Mouse (Mus musculus): ENCODE results near the gene Atp2b2. TPM values are rescaled to one million over a fixed set of nuclear protein-coding genes. Genes with fewer than 3 reads are reported as not detected.

Atp2b2 gene
- total RNA-seq, 1 experiment from 2014 or later, result not detected

DNA sequence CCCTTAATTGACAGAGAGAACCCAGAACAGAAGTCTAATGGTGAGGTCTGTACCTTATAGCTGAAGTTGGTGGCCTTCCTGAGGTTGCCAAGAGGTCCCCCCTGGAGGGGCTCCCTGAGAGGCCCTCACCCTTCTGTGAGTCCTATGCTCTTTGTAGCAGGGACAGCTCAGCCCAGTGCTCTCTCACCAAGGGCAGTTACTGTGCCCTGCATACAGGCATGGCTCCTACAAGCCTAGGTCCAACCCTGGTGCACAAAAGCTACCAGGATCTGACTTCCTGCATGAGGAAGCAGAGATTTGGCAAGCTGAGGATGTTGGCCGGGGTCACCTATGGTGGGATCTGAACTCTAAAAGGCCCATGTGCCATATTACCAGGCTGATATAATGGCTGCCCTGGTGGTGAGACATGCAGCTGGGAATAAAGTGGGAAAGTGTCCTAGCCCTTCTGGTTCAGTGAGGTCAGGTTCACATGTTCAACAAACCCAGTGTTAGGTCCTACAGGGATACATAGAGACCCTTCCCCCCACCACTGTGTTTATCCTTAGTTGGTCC lies 186.2 kb downstream of the Atp2b2 start:
- ATAC-seq (replicated peaks in 1 of 2; ENCODE audit: insufficient read depth in 1 of 2, low FRiP score in 2 of 2, low TSS enrichment in 1 of 2, low read depth in 1 of 2, poor library complexity in 2 of 2, severe bottlenecking in 2 of 2), result no peak

DNA sequence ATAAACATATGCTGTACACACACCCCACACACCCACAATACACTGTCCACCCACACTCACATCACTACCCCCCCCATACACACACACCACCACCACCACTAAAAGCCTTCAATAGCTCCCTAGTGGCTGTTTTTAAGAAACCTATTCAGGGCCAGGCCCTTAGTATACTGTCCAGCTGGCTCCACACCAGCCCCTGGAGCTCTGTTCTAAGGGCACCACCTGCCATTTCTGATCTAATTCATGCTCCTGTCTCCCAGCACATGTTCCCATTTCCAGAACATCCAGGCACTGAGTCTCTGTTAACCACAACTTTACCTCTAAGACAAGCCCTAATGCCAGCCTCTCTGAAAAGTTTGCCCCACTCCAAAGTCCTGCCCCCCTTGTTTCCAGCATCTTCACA lies 186.8 kb downstream of the Atp2b2 start:
- ATAC-seq (replicated peaks in 1 of 2; ENCODE audit: insufficient read depth in 1 of 2, low FRiP score in 2 of 2, low TSS enrichment in 1 of 2, low read depth in 1 of 2, poor library complexity in 2 of 2, severe bottlenecking in 2 of 2), result no peak

DNA sequence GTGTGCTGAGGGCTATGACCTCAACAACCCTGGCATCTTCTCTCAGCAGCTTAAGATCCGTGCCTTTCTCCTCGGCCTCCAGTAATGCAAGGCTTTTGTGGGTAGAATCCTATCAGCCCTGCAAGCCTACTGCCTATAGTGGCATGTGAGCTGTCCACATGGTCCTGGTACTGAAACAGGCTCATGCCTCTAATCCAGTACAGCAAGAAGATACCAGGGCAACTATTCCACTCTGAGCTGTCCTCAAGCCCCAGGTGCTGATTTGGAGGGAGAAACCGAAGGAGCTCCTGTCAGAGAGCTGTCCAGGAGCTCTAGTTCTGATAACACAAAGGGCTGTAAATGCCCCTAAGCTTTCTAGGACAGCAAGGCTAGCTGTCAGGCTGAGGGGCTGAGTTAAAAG lies 190.1 kb downstream of the Atp2b2 start:
- peak; percentile 81 to 86 for ATAC-seq (replicated peaks in 1 of 2; ENCODE audit: insufficient read depth in 1 of 2, low FRiP score in 2 of 2, low TSS enrichment in 1 of 2, low read depth in 1 of 2, poor library complexity in 2 of 2, severe bottlenecking in 2 of 2)

DNA sequence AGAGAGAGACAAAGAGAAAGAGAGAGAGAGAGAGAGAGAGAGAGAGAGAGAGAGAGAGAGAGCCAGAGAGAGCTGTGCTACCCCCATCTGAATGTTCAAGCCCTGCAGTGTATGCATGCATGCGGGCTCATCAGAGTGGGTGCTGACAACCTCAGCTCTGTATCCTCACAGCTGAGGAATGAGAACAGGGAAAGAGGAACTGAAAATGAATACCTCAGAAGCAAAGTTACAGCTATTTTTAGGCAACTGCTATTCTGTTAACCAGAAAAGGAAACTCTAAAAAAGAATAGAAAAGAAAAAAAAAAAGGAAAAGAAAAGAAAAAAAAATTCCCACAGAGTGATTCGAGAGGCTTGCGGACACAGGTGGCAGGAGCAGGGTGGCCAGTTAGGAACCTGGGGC lies 192.6 kb downstream of the Atp2b2 start:
- no peak for ATAC-seq (replicated peaks in 1 of 2; ENCODE audit: insufficient read depth in 1 of 2, low FRiP score in 2 of 2, low TSS enrichment in 1 of 2, low read depth in 1 of 2, poor library complexity in 2 of 2, severe bottlenecking in 2 of 2)

DNA sequence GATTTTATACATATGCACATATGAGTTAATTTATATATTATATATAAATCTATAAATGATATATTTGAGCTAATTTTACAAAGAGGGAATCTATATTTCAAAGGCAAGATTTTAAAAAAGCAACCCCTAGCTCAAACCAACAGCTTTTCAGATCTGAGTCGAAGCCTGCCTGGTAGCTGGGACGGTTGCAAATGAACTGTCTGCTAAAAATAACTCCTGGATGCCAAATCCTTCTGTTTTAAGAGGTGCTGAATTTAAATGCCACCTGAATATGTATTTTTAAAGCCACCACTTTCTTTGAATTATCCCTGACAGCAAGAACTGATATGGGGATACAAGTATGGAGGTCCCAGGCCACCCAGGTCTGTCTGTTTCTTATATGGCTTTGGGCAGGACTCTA lies 193.8 kb downstream of the Atp2b2 start:
- no peak for ATAC-seq (replicated peaks in 1 of 2; ENCODE audit: insufficient read depth in 1 of 2, low FRiP score in 2 of 2, low TSS enrichment in 1 of 2, low read depth in 1 of 2, poor library complexity in 2 of 2, severe bottlenecking in 2 of 2)

DNA sequence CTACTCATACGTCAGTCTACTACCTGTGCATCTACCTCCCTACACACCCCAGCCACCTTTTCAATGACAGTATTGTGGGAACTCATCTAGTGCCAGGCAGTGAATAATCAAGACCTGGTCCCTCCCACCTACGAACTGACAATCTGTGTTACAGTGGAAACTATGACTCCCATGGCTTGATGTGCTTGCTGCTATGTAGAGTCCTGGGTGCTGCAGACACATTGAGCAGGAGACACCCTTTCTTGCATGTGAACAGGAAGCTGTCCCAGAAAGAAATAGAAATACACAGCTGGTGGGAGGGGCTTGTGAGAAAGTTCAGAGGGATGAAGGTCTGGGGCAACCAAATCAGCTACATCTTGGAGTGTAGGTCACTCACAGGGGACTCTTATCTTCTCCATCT lies 195.3 kb downstream of the Atp2b2 start:
- ATAC-seq (replicated peaks in 1 of 2; ENCODE audit: insufficient read depth in 1 of 2, low FRiP score in 2 of 2, low TSS enrichment in 1 of 2, low read depth in 1 of 2, poor library complexity in 2 of 2, severe bottlenecking in 2 of 2), result no peak

DNA sequence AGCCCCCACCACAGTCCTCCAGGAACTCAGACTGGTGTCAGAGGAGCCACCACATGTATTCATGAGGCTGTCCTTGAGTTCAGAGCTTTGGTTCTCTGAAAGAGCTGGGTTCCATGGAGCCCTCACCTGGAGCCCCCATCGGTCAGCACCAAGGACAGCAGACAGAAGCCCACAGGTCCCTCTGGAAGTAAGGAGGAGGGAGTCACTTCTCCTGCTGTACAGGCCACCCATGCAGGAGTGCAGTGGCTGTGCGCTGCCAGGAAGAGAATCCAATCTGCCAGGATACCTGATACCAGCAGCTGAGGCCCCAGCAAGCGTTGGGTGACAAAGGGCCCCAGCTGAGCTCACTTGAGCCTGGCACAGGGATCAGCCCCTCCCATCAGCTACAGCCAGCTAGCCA lies 199.2 kb downstream of the Atp2b2 start:
- ATAC-seq (replicated peaks in 1 of 2; ENCODE audit: insufficient read depth in 1 of 2, low FRiP score in 2 of 2, low TSS enrichment in 1 of 2, low read depth in 1 of 2, poor library complexity in 2 of 2, severe bottlenecking in 2 of 2), result no peak

DNA sequence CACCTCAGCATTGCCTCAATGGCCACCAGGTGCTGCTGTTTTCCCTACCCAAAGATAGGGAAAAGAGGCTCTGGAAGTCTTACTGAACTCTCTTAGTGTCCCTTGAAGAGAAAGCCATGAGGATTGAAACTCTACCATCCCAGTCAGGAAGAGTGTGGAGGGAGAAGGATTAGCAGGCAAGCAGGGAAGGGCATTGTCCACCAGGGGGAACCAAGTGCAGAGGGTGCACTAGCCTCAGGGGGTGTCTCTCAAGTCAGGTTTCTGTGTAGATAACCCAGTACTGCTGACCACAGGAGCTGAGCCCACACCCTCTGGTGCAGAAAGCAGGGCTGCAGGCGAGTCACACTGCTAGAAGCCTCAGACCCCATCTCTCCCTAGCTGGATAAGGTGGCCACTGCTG lies 203.9 kb downstream of the Atp2b2 start:
- ATAC-seq (replicated peaks in 1 of 2; ENCODE audit: insufficient read depth in 1 of 2, low FRiP score in 2 of 2, low TSS enrichment in 1 of 2, low read depth in 1 of 2, poor library complexity in 2 of 2, severe bottlenecking in 2 of 2), result 0 out of 4 replicates have a peak, but pooled peaks of 1 of the 2 experiments have one; percentile 16

DNA sequence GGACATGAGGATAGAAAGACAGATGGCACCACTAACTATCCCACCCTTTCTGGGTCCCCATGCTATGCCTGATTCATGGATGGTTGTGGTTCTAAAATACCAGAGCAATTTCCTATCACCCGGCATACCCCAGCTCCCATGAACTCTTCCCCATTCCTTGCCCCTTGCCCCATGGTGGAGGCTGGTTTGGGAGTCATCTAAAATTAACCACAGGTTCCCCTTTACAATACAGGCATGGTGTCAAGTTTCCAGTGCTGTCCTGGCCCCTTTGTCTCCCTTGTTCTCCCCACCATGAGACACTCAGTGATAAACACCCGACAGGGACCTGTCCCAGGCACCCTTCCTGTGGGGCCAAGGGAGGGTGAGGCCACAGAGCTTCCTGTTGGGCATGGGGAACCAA lies 204.7 kb downstream of the Atp2b2 start:
- peak; percentile 16 to 34; a peak in 2 of 4 replicates for ATAC-seq (replicated peaks in 1 of 2; ENCODE audit: insufficient read depth in 1 of 2, low FRiP score in 2 of 2, low TSS enrichment in 1 of 2, low read depth in 1 of 2, poor library complexity in 2 of 2, severe bottlenecking in 2 of 2)

DNA sequence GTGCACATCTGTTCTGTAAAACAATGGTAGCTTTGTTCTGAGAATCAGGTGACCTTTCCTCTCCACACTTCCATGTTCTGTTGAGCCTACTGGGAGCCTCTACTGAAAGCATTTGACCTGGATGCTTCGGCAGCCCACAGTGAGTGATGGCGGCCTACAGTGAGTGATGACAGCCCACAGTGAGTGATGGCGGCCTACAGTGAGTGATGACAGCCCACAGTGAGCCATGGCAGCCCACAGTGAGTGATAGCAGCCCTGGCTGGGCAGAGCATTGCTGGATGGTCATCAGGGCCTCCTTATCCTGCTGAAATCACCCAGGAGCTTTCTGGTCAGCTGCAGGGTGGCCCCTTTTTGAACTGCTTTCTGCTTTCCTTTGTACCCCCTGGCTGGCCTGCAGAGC lies 205.9 kb downstream of the Atp2b2 start:
- no peak for ATAC-seq (replicated peaks in 1 of 2; ENCODE audit: insufficient read depth in 1 of 2, low FRiP score in 2 of 2, low TSS enrichment in 1 of 2, low read depth in 1 of 2, poor library complexity in 2 of 2, severe bottlenecking in 2 of 2)

DNA sequence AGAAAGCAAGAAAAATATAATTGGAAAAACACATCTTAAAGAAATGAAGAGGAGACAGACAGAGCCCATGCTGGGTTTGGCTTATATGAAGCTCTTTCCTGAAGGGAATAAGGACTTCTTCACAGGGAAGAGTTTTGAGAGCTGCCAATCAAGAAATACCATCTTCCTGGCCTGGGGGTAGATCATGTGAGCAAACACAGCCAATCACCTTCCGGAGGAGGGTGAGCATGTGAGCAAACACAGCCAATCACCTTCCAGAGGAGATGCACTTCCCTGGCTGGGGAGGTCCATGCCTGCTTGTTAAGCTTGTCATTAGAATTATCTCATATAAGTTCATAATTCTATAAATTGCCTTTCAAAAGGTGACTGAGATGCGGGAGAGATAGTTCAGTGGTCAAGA lies 211.9 kb downstream of the Atp2b2 start:
- no peak for ATAC-seq (replicated peaks in 1 of 2; ENCODE audit: insufficient read depth in 1 of 2, low FRiP score in 2 of 2, low TSS enrichment in 1 of 2, low read depth in 1 of 2, poor library complexity in 2 of 2, severe bottlenecking in 2 of 2)

DNA sequence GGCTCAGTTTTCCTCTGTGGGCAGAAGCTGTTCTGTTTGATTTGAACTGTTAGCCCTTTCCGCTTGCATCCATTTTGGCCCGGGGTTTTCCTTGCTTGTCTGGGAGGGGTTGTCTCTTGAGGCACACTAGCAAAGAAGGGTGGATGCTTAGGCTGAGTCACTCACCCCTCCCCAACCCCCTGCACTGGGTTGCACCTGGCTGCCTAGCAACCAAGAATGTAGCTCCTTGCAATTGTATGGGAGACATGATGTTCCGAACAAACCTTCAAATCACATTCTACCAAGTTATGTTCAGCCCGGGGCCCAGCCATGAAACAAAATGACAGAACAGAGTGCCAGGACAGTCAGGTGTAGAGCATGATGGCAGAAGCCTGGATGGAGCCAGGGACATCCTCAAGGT lies 215.1 kb downstream of the Atp2b2 start:
- ATAC-seq (replicated peaks in 1 of 2; ENCODE audit: insufficient read depth in 1 of 2, low FRiP score in 2 of 2, low TSS enrichment in 1 of 2, low read depth in 1 of 2, poor library complexity in 2 of 2, severe bottlenecking in 2 of 2), result no peak

DNA sequence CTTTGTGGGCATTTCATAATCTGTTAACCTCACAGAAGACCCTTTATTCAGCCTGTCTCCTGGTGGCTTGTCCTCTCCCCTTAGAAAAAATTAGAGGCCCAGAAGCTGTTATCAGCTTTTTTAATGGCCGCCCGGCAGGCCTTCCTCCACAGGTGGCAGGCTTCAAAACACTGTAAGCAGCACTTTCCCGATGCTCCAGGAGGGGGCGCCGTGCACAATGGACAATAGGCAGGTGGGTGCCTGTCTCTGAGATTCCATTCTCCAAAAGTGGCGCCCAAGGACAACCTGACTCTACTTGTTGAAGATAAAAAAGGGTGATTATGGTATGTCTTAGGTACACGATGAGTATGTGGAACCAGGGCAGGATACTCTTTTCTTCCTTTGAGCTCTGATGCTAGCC lies 220.0 kb downstream of the Atp2b2 start:
- peak; percentile 48 to 52; a peak in 2 of 4 replicates for ATAC-seq (replicated peaks in 1 of 2; ENCODE audit: insufficient read depth in 1 of 2, low FRiP score in 2 of 2, low TSS enrichment in 1 of 2, low read depth in 1 of 2, poor library complexity in 2 of 2, severe bottlenecking in 2 of 2)

DNA sequence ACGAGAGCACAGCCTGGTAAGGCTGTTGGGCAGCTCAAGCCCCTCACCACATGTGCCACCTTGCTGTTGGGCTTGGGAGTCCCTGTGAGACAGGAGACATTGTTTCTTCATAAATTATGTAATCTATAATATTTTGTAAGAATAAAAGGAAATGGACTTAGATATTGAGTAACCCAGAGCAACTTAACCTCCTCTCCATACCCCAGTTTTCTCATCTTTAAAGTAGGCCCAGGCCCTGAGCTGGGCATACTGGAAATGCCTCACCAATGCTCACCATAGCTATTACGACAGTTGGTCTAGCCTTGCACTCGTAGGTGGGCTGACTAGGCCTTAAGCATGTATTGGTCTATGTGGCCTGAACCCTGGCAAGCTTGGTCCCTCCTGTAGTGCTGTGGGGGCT lies 225.7 kb downstream of the Atp2b2 start:
- no peak for ATAC-seq (replicated peaks in 1 of 2; ENCODE audit: insufficient read depth in 1 of 2, low FRiP score in 2 of 2, low TSS enrichment in 1 of 2, low read depth in 1 of 2, poor library complexity in 2 of 2, severe bottlenecking in 2 of 2)

DNA sequence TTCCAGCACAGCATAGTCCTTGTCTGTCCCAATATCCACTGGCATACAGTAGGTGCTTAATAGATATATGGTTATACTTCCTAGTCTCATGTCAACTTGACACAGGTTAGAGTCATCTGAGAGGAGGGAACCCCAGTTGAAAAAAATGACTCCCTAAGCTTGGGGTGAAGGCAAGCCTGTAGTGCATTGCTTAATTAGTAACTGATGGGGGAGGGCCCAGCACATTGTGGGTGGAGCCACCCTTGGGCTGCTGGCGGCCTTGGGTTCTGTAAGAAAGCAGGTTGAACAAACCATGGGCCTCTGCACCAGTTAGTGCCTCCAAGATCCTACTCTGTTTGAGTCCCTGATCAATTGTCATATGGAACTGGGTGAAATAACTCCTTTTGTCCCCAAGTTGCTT lies 231.0 kb downstream of the Atp2b2 start:
- ATAC-seq (replicated peaks in 1 of 2; ENCODE audit: insufficient read depth in 1 of 2, low FRiP score in 2 of 2, low TSS enrichment in 1 of 2, low read depth in 1 of 2, poor library complexity in 2 of 2, severe bottlenecking in 2 of 2), result no peak

DNA sequence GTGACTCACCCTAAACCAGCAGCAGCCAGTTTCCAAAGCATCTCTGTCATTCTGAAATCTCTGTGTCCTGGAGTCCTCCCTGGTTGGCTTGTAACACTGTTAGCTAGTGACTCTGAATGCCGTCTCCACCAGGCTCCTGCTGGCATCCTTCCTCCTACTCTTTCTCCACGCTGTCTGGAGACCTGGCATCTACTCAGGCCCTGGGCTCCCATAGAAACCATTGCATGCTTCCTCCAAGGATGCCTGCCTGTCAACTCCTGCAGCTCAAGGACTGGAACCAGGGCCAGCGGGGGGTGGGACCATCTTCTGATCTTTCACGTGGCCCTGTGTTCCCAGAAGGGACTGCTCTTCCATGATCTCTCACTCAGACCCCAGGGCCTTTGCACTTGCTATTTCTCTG lies 231.7 kb downstream of the Atp2b2 start:
- ATAC-seq (replicated peaks in 1 of 2; ENCODE audit: insufficient read depth in 1 of 2, low FRiP score in 2 of 2, low TSS enrichment in 1 of 2, low read depth in 1 of 2, poor library complexity in 2 of 2, severe bottlenecking in 2 of 2), result no peak

DNA sequence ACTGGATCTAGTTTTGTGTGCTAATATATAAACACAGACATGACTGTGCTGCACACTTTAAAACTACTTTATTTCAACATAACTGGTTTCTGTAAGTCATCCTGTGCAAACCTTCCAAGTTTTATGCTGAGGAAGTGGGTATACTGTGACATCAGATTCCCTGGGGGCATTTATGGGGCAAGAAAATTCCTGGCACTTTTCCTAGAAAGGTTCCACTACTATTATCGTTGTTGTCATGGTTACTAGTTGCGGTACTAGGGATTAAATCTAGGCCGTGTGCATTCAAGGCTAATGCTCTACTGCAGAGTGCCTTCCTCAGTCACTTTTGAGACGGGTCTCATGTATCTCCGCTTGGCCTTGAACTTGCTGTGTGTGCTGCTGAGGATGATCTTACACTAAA lies 236.2 kb downstream of the Atp2b2 start:
- no peak for ATAC-seq (replicated peaks in 1 of 2; ENCODE audit: insufficient read depth in 1 of 2, low FRiP score in 2 of 2, low TSS enrichment in 1 of 2, low read depth in 1 of 2, poor library complexity in 2 of 2, severe bottlenecking in 2 of 2)

DNA sequence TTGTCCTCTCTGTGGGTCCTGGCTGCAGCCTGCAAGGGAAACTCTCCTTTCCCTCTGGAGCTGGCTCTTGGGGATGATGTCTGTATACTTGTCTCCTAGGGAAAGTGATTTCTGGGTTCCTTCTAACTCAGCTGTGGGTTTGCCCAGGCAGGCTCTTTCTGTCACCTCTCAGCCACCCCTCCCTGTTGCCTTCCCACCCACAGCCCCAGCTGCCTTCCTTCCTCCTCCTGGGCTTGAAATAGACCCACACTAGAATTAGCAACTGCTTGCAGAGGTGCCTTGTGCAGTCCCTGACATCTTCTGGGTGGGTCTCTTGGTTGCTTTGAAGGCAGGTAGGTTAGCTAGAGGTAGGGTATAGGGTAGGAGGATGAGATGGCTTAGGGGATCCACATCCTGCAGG lies 241.2 kb downstream of the Atp2b2 start:
- peak; percentile 58 to 78; a peak in 3 of 4 replicates for ATAC-seq (replicated peaks in 1 of 2; ENCODE audit: insufficient read depth in 1 of 2, low FRiP score in 2 of 2, low TSS enrichment in 1 of 2, low read depth in 1 of 2, poor library complexity in 2 of 2, severe bottlenecking in 2 of 2)

DNA sequence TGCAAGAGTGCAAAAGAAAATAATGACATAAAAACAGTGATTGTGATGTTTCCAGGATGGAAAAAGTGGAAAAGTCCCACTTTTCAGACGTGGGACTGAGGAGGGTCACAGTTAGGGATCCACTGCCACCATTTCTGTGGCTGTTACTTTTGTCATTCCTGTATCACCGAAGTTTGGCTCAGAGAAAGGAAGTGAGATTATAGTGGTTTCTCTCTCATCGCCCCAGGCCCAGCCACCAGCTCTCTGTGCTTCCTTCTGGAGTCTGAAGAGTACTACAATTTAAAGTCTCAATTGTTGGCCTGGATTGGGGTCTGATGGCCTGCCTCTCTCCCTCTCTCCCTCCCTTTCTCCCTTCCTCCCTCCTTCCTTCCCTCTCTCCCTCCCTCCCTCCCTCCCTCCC lies 242.5 kb downstream of the Atp2b2 start:
- no peak for ATAC-seq (replicated peaks in 1 of 2; ENCODE audit: insufficient read depth in 1 of 2, low FRiP score in 2 of 2, low TSS enrichment in 1 of 2, low read depth in 1 of 2, poor library complexity in 2 of 2, severe bottlenecking in 2 of 2)

DNA sequence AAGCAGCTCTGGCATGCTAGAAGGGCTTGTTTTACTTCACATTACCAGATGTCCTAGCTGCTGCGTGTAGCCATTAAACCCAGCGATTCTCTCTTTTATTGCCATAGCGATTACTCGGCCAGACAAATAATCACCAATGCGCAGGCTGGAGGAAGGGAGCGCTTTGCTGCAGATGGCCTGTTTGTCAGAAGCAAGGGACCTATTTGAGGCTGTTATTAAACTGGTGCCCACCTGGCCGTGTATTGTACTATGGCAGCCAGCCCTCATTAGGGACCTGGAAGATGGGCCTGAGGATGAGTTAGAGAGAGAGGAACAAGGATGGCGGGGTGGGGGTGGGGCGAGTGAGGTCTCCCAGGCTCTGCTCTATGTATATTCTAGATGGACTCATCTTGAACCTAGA lies 243.1 kb downstream of the Atp2b2 start:
- no peak for ATAC-seq (replicated peaks in 1 of 2; ENCODE audit: insufficient read depth in 1 of 2, low FRiP score in 2 of 2, low TSS enrichment in 1 of 2, low read depth in 1 of 2, poor library complexity in 2 of 2, severe bottlenecking in 2 of 2)
